In genomic region chr17:45210984-45211383, GRCm38 (mm10) we compare ENCODE assay signal across 15 mouse cellular contexts.
DNase-seq lines count a peak whose midpoint lies in the region; ATAC-seq and TF ChIP-seq lines count a peak whose summit lies in the region.
"Had no signal": no experiment of that assay in that cellular context is flagged by ENCODE, and none has a peak within 500 bp of the region (broad histone marks: within the 10 kb centered on the region; RNA-seq: fewer than 3 reads in every experiment).

No protein-coding gene starts in this region.

- no peak for ATAC-seq in stomach, postnatal 0 days (ENCODE audit: low FRiP score, low TSS enrichment)
- ATAC-seq in forebrain, embryonic 13.5 days = no peak
- ATAC-seq: midbrain, embryonic 13.5 days had no signal

- H3K9ac ChIP-seq in heart, adult 2 months (ENCODE audit: low read depth, low read length) = no peak overlapping the region
- no peak overlapping the region for H3K9ac ChIP-seq in ES-Bruce4 (ENCODE audit: low read depth, poor library complexity, severe bottlenecking)
- no peak overlapping the region for H3K9ac ChIP-seq in stomach, postnatal 0 days (ENCODE audit: low read length)
- no peak overlapping the region for H3K9ac ChIP-seq in forebrain, embryonic 13.5 days
- H3K9ac ChIP-seq: midbrain, embryonic 13.5 days; neural tube, embryonic 15.5 days had no signal

- H3K4me3 ChIP-seq in heart, adult 2 months = no peak overlapping the region
- H3K4me3 ChIP-seq in ES-Bruce4 (ENCODE audit: low read depth, low read length) = no peak overlapping the region
- no peak overlapping the region for H3K4me3 ChIP-seq in stomach, postnatal 0 days (ENCODE audit: low read depth, low read length)
- no peak overlapping the region for H3K4me3 ChIP-seq in forebrain, embryonic 13.5 days
- H3K4me3 ChIP-seq: midbrain, embryonic 13.5 days; neural tube, embryonic 15.5 days had no signal

- no peak overlapping the region for H3K27ac ChIP-seq in heart, adult 2 months
- H3K27ac ChIP-seq in ES-Bruce4 (ENCODE audit: insufficient read depth, low read length) = no peak overlapping the region
- no peak overlapping the region for H3K27ac ChIP-seq in stomach, postnatal 0 days (replicated peaks)
- no peak overlapping the region for H3K27ac ChIP-seq in forebrain, embryonic 13.5 days
- H3K27ac ChIP-seq: midbrain, embryonic 13.5 days; neural tube, embryonic 15.5 days had no signal

- H3K79me2 ChIP-seq in heart, adult 2 months (replicated peaks; ENCODE audit: control insufficient read depth, insufficient read depth, low read length) = no peaks in the 10 kb centered on the region

- TF ChIP-seq CTCF in heart, adult 2 months (IDR thresholded peaks at IDR 0.05) = peak; percentile 24; the same call in 1 of the 2 replicates
- peak; percentile 54 for TF ChIP-seq CTCF in ES-Bruce4 (IDR thresholded peaks at IDR 0.05; ENCODE audit: low read depth, low read length)
- peak; percentile 58 for TF ChIP-seq CTCF in stomach, postnatal 0 days (IDR thresholded peaks at IDR 0.05; ENCODE audit: low read depth)

- DNase-seq in heart, adult 2 months = no peak
- no peak for DNase-seq in heart, adult 8-10 months (ENCODE audit: low spot score)
- DNase-seq in lung, postnatal 36 days = peak; percentile 6
- no peak for DNase-seq in lung, postnatal 4 days
- DNase-seq in stomach, postnatal 0 days (ENCODE audit: low spot score) = no peak
- no peak for DNase-seq in kidney, postnatal 10 days
- DNase-seq: adrenal gland, postnatal 25 days; cerebellum, adult 18-20 months; heart, adult 18-20 months; kidney, postnatal 25 days; lung, adult 2 months had no signal

- H3K36me3 ChIP-seq in heart, adult 2 months (ENCODE audit: control insufficient read depth, insufficient read depth, low read length) = no peaks in the 10 kb centered on the region
- no peaks in the 10 kb centered on the region for H3K36me3 ChIP-seq in ES-Bruce4 (ENCODE audit: control insufficient read depth, insufficient read depth, low read length, poor library complexity, severe bottlenecking)
- no peaks in the 10 kb centered on the region for H3K36me3 ChIP-seq in stomach, postnatal 0 days (ENCODE audit: control insufficient read depth, insufficient read depth, low read length)
- no peaks in the 10 kb centered on the region for H3K36me3 ChIP-seq in forebrain, embryonic 13.5 days (ENCODE audit: poor library complexity, severe bottlenecking)
- H3K36me3 ChIP-seq: midbrain, embryonic 13.5 days; neural tube, embryonic 15.5 days had no signal

- H3K9me3 ChIP-seq in ES-Bruce4 (replicated peaks; ENCODE audit: control insufficient read depth, insufficient read depth, low read length, poor library complexity, severe bottlenecking) = no peaks in the 10 kb centered on the region
- H3K9me3 ChIP-seq in stomach, postnatal 0 days (ENCODE audit: control insufficient read depth, low read length) = no peaks in the 10 kb centered on the region
- no peaks in the 10 kb centered on the region for H3K9me3 ChIP-seq in forebrain, embryonic 13.5 days (replicated peaks)
- H3K9me3 ChIP-seq: neural tube, embryonic 15.5 days had no signal

- 96% methylated on average over 2 of the region's 2 CpGs for WGBS in heart, adult 2 months
- 94% methylated on average over 2 of the region's 2 CpGs for whole genome bisulfite sequencing in stomach, postnatal 0 days
- 87% methylated on average over 2 of the region's 2 CpGs for WGBS in forebrain, embryonic 13.5 days

- no peak overlapping the region for H3K4me2 ChIP-seq in stomach, postnatal 0 days (replicated peaks; ENCODE audit: low read depth)
- no peak overlapping the region for H3K4me2 ChIP-seq in forebrain, embryonic 13.5 days
- H3K4me2 ChIP-seq: midbrain, embryonic 13.5 days; neural tube, embryonic 15.5 days had no signal

- no peaks in the 10 kb centered on the region for H3K4me1 ChIP-seq in heart, adult 2 months (ENCODE audit: control insufficient read depth, insufficient read depth, low read length)
- H3K4me1 ChIP-seq in ES-Bruce4 (ENCODE audit: control insufficient read depth, insufficient read depth, low read length) = no peaks in the 10 kb centered on the region
- no peaks in the 10 kb centered on the region for H3K4me1 ChIP-seq in stomach, postnatal 0 days (replicated peaks; ENCODE audit: control insufficient read depth, insufficient read depth)
- no peaks in the 10 kb centered on the region for H3K4me1 ChIP-seq in forebrain, embryonic 13.5 days

- no peak for TF ChIP-seq POLR2A in heart, adult 2 months (IDR thresholded peaks at IDR 0.05; ENCODE audit: insufficient read depth, low read depth, low read length)
- TF ChIP-seq POLR2A in ES-Bruce4 (IDR thresholded peaks at IDR 0.05; ENCODE audit: insufficient read depth, low read length) = no peak

- intact Hi-C loops in heart, adult 2 months (cut with DNase I) = no loop called here

- H3K27me3 ChIP-seq in heart, adult 2 months (ENCODE audit: control insufficient read depth, insufficient read depth, low read length) = no peaks in the 10 kb centered on the region
- no peaks in the 10 kb centered on the region for H3K27me3 ChIP-seq in ES-Bruce4 (ENCODE audit: control insufficient read depth, insufficient read depth, low read length, poor library complexity, severe bottlenecking)
- no peaks in the 10 kb centered on the region for H3K27me3 ChIP-seq in stomach, postnatal 0 days (ENCODE audit: control insufficient read depth, insufficient read depth, low read length)
- no peaks in the 10 kb centered on the region for H3K27me3 ChIP-seq in forebrain, embryonic 13.5 days
- H3K27me3 ChIP-seq: neural tube, embryonic 15.5 days had no signal

- no peak for TF ChIP-seq EP300 in heart, adult 2 months (IDR thresholded peaks at IDR 0.05; ENCODE audit: insufficient read depth, low read depth, low read length)
- no peak for TF ChIP-seq EP300 in ES-Bruce4 (IDR thresholded peaks at IDR 0.05; ENCODE audit: insufficient read depth, low read depth, low read length)
- no peak for TF ChIP-seq EP300 in stomach, postnatal 0 days (optimal IDR thresholded peaks at IDR 0.05)
